Mouse (Mus musculus) layer of hippocampus, adult 2 months (tissue): ENCODE data around the gene Adgrf3. TPM values are rescaled to one million over a fixed set of nuclear protein-coding genes. Genes with fewer than 3 reads are reported as not detected.

Experiments used
- DNase-seq, 2 experiments: peaks; one replicate each; pipeline ENCODE4 v3.0.0; 2022; ENCODE audit warnings: low spot score in 2 of 2
- H3K27ac ChIP-seq: fragments of 200-600 bp; 2 replicates; pipeline ENCODE4 v1.8.1; 2022
- H3K4me3 ChIP-seq: fragments of 200-600 bp; 2 replicates; pipeline ENCODE4 v1.8.1; 2022; ENCODE audit warnings: mild to moderate bottlenecking
- CTCF ChIP-seq: fragments of 200-600 bp; conservative IDR thresholded peaks from 2 replicates; pipeline ENCODE4 v1.8.1; 2022; ENCODE audit warnings: antibody characterized with exemption, mild to moderate bottlenecking, moderate library complexity
- long read RNA-seq, 2 experiments: library from polyadenylated mRNA; stranded (forward); transcript quantifications; one replicate each; pipeline ENCODE4 v2.0.0; 2021; ENCODE audit warnings: borderline mapping rate in 2 of 2
- total RNA-seq, 2 experiments: library from RNA; stranded (reverse); gene quantifications; 2 replicates each; pipeline ENCODE4 v1.2.3; 2021

Gene Adgrf3
- total RNA-seq: not detected
- long read RNA-seq, experiment 1: 0 reads
- long read RNA-seq, experiment 2, partial matches to known transcripts: 0 of 1 reads
- long read RNA-seq, experiment 2, other reads (novel, unspliced or antisense): 1 of 1 reads

DNA sequence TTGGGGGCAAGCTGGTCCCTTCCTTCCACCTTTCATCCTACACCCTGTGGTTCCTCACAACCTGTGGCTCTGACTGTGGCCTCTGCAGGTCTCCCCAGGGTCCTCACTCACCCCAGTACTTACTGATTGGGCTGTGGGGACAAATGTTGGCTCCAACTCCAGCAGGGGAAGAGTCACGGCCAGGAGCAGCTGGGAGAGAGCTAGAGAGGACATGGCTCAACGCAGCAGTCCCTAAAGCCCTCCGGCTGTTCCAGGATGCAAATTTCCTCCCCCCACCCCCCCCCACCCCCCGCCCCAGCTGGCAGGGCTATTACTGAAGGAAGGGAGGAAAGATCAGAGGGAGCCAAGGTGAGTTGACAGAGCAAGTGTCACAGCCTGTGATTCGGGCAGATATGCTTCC lies at the start of gene Adgrf3:
Gene Adgrf3 (minus strand): TSS at position 230 of the 400 bp plus-strand sequence.
- no peak for DNase-seq
- Histone ChIP-seq H3K27ac (no peak within 1 kb of the TSS), H3K4me3 (no peak within 1 kb of the TSS)
- no peak for TF ChIP-seq CTCF

DNA sequence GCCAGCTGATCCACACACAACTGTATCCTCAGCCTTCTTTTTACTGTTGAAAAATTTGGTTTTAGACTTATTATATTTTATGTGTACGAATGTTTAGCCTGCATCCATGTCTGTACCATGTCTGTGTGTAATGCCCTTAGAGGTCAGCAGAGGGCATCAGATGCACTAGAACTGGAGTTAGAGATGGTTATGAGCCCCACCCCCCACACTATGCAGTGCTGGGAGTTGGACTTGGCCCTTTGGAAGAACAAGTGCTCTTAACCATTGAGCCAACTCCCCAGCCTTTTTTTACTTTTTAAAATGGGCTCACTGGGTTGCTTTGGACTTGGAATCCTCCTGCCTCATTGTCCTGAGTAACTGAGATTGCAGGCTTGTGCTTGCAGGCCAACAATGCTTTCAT lies 42.1 kb upstream of the Adgrf3 start:
- peak; percentile 56 for TF ChIP-seq CTCF
- H3K27ac ChIP-seq: no peak overlapping the region

DNA sequence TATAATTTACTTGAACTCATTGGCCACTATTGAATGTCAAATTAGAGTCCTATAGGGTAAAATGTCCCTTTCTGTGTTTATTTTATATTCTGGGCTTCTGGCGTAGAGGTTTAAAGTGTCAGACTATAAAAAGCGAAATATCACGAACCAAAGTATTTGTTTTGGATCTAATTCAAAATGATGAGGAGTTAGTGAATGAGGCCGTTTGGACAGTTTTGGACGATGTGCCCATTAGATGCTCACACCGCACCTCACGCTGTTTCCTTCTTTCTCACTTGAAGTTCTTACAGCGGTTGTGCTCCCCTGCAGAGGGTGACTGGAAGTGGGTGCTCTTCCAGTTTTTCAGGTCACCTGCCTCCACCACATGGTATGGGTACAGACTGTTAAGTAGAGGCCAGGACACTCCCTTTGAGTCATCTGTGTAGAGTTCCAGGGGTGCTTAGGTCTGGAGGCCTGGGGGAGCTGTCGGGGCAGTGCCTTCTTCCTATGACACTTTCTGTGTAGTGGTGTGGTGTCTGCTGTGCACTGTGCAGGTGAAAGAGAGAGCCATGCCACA lies 40.4 kb upstream of the Adgrf3 start:
- Histone ChIP-seq H3K4me3 (no peak overlapping the region), H3K27ac (no peak overlapping the region)
- TF ChIP-seq CTCF: no peak
- no peak for DNase-seq

More for the DNA sequence above, 42.1 kb upstream of the Adgrf3 start:
- DNase-seq: no peak
- no peak overlapping the region for H3K4me3 ChIP-seq

DNA sequence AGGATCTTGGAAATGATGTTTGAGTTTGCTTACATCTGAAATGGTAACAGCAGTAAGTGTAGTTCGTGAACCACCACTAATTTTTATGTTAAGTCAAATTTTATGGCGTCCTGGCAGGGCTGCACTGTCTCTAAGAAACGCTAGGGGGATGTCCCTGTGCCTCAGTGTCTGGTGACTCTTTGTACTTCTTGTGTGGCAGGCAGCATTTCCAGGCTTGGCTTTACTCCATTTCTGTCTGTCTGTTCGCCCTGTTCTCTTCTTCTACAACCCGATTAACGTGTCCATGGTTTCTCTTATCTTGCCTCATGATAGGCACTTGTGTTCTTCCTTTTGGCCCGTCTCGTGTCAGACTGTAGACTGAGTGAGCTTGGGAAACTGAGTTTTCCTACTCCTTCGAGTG lies 38.2 kb upstream of the Adgrf3 start:
- peak in 1 of 2 experiments; percentile 18 for DNase-seq

DNA sequence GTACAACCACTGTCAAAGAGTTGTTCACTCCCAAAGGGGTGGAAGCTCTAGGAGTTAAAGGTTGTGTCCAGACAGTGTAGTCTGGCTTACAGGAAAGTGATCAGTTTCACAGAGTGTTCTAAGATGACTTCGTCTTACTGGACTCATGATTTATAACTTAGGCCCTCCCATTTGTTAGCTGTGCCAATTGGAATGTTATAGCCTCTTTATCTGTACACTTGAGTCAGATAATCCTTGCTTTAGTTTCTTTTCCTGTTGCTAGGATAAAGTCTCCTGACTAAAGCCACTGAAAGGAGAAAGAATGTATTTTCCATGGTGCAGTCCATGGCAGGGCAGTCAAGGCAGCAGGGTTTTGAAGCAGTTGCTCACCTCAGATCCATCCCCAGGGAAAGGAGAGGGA lies 36.9 kb upstream of the Adgrf3 start:
- no peak overlapping the region for H3K4me3 ChIP-seq
- no peak overlapping the region for H3K27ac ChIP-seq
- DNase-seq: no peak
- no peak for TF ChIP-seq CTCF

More for the DNA sequence above, 38.2 kb upstream of the Adgrf3 start:
- Histone ChIP-seq H3K27ac (no peak overlapping the region), H3K4me3 (no peak overlapping the region)
- TF ChIP-seq CTCF: peak; percentile 79

DNA sequence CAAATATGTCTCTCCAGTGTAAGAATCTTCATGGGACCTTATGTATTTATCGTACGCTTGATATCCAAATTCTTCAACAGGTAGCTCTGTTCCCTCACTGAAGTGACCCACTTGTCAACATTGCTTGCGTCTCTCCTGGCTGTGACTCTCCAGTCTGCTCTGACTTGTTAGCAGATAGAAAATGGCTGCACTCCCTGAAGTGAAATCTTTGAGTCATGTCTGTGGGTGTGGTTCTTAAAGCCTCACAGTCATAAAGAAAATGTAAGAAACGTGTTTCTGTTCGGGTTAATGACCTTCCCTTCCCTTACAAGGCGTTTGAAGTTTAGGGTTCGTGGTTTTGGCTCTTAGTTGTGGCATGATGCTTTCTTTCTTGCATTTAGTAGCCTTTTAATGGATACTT lies 35.0 kb upstream of the Adgrf3 start:
- DNase-seq: no peak
- no peak overlapping the region for H3K4me3 ChIP-seq
- no peak for TF ChIP-seq CTCF
- no peak overlapping the region for H3K27ac ChIP-seq

DNA sequence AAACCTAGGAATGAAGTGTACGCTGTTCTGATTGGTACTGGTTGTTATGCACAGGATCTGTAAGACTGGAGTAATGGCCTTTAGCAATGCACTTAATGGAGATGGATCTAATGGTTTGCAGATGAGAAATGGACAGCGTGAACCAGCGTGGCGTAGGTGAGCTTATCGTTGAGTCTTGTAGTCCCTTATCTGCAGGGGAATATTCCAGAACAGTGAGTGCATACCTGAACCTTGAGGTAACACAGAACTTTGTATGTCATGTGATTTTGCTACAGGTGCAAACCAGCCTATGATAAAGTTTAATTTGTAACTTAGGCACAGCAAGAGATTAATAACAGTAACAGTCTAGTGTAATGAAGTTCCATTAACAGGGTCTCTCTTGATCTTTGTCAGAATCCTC lies 33.0 kb upstream of the Adgrf3 start:
- Histone ChIP-seq H3K27ac (no peak overlapping the region), H3K4me3 (no peak overlapping the region)
- TF ChIP-seq CTCF: no peak
- DNase-seq: no peak

DNA sequence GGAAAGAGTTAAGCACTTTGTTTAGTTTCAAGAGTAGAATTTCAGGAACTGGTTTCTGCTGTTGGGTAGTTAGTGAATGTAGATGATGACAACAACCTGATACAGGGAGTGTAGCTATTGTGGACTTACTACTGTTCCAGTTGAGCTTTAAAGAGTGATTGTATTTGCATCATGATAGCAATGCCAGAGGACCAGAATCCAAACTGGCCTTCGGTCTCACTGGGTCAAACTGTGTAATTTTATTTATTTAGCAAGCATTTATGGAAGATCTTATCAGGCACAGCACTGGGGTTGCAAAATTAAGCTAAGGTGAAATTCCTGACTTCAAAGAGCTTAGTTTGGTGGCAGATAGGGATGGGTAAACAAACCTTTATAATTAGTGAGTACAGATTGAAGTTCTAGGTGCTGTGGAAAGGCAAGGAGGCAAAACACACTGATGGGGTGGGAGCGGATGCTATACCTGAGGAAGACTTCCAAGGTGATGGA lies 30.2 kb upstream of the Adgrf3 start:
- DNase-seq: no peak
- H3K4me3 ChIP-seq: no peak overlapping the region
- H3K27ac ChIP-seq: no peak overlapping the region
- TF ChIP-seq CTCF: no peak

DNA sequence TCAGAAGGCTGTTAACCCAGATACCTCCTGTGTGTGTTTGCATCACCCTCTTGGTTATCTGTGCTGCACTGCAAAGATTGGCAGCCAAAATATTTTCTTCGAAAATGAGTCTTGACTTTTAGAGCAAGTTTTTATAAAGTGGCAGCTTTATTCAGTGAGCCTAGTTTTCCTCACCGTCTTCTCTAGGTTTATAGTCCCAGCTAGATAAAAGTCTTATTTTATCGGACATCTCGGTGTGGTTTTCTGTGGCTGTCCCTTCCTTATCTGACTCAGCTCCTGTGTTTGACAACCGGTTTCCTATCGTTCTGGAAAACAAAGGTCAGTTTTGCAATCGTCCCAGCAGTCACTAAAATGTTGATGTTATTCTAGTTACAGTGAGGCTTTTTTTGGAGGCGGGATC lies 28.5 kb upstream of the Adgrf3 start:
- no peak for DNase-seq
- Histone ChIP-seq H3K27ac (no peak overlapping the region), H3K4me3 (no peak overlapping the region)
- no peak for TF ChIP-seq CTCF

DNA sequence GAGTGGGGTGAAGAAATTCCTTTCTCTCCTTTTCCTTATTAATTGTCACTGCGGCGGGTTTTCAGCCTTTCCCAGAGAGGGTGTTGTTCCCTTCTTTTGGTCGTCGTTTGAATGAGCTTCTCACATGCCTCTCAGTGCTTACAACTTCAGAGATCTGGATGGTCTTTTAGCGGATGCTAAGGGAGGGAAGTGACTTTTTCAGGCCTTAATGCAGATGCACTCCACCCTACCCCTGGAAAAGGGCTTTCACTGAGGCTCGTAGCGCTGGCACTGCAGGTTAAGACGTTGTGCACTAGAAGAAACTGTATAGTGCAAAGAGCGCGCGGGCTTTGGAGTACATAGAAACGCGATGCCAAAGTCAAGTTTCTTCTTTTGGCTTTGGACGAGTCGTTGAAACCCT lies 27.5 kb upstream of the Adgrf3 start:
- no peak for TF ChIP-seq CTCF
- Histone ChIP-seq H3K4me3 (peak overlapping the region; percentile 93), H3K27ac (peak overlapping the region; percentile 92)
- DNase-seq: peak in 1 of 2 experiments; percentile 1

DNA sequence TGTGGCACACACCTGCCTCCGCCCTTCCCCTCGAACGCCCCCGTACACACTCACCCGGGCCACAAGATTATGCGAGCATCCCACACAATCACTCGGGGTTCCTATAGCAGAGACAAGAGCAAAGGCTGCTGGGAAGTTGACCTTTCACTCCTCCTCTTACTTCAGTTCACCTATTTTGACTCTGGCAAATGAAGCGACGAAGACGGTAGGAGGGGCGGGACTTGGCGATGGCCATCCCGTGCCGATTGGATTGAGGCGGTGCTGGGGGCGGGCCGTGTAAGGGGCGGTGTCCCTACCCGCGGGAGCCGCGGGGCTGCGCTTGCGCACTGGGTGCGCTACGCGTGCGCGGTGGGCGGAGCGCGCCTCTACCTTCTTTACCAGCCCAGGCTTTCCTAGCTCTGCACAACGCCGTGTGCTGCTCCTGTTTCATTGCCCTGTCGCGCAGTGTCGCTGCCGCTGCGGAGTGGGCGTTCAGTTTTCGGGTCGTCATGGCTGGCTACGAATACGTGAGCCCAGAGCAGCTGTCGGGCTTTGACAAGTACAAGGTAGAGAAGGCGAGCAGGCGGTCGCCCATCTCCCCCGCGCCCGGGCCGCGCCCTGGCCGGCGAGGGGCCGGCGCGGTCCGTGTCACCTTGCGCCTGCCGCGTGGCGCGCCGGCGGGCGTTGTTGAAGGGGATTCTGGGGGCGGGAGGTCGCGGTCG lies 26.9 kb upstream of the Adgrf3 start, which contains the start of gene Selenoi:
Gene Selenoi (plus strand): TSS at position 311 of the 701 bp plus-strand sequence.
- peak; percentile 99 for DNase-seq
- TF ChIP-seq CTCF: no peak
- H3K27ac ChIP-seq: peak within 1 kb of the TSS; percentile 94
- H3K4me3 ChIP-seq: peak within 1 kb of the TSS; percentile 93

DNA sequence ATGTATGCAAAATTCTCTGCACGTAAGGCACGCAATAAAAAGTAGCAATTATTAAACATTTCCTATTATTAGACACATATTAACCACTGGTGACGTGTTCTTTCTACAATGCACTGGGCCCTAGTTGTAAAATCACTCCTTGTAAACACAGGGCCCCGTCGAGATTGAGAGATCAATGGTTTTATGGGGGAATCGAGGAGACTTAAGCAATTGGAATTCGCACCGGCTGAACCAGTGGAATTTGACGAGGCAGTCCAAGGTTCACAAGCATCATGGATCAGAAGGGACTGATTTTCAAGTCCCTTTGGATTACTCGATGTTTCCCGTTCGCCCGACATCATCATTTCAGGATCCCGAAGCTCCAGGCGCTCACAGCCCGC lies 26.4 kb upstream of the Adgrf3 start:
- peak overlapping the region; percentile 94 for H3K27ac ChIP-seq
- DNase-seq: no peak
- TF ChIP-seq CTCF: no peak
- H3K4me3 ChIP-seq: peak overlapping the region; percentile 93

DNA sequence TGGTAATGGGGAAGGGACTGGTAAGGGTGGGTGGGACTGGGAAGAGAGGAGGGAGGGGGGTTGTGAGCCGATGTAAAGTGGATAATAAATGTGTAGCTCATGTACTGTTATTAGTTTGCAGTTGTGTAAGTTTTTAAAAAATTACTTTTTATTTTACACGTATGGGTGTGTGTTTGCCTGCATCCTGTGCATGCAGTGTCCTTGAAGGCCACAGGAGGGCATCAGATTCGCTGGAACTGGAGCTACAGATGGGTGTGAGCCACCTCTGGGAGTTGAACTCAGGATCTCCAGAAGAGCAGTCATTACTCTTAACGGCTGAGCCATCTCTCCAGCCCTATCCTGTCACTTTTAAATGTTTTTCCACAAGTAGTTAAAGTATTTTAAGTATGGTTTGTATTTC lies 25.4 kb upstream of the Adgrf3 start:
- Histone ChIP-seq H3K4me3 (no peak overlapping the region), H3K27ac (no peak overlapping the region)
- TF ChIP-seq CTCF: peak; percentile 80
- peak in 1 of 2 experiments; percentile 22 for DNase-seq

DNA sequence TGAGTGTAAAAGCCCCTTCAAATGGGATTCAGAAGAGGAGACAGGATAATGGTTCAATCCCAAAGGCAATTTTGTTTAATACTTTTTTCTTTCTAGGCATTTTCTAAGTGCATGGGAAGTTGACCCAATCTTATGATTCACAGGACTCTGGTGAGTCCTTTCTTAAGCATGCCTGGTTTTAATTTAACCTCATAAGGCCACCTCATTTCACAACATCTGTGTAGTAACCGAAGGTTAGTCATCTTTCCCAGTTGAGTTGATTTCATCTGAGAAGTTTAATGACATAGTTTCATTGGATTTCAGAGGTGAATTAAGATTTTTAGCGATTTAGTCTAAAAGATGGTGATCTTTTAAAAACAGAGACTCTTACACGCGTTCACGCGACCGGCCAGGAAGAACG lies 17.2 kb upstream of the Adgrf3 start:
- no peak for TF ChIP-seq CTCF

More for the DNA sequence above, 17.2 kb upstream of the Adgrf3 start:
- Histone ChIP-seq H3K4me3 (no peak overlapping the region), H3K27ac (no peak overlapping the region)
- no peak for DNase-seq
